Mouse (Mus musculus): ENCODE data around the gene Epn3.

Epn3 gene

DNA sequence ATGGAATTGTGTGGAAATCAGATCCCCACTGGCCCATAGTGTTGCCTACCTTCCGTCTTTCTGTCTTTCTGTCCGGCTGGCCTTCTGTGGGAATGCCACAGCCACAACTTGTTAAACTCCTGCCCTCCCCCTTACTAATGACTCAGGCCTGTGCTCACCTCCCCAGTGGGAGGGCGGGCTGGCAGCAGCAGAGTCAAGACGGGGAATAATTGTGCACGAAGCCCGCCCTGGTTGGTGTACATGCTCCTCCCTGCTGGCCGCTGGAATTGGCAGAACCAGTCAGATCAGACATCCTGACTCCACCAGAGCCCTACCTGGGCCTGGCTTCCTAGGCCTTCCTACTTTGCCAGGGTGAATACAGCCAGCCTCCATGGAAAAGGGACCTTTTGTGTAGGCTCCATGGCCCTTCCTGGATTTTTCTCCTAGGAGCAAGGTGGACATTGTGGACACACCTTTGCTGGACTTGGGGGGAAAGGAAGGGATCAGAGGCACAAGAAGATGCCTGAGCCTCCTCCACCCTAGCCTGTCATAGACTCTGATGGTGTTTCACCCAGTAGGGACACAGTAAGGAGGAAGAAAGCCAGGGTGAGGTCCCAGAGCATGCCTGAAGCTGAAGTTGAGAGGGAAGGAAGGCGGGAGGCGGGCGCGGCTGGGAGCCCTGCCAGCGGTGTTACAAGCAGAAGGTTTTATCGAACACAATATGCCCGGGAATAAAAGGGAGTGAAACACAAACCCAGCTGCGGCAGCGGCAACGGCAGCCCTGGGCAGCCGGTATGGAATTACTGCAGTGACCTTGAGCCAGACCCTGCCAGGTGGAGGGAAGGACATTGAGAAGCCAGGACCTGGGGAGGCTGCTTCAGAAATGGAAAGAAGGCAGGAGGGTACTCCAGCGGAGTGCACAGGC is 1.4 kb downstream of the Epn3 start:
- peak; percentile 73 for DNase-seq (ENCODE audit: low spot score)

DNA sequence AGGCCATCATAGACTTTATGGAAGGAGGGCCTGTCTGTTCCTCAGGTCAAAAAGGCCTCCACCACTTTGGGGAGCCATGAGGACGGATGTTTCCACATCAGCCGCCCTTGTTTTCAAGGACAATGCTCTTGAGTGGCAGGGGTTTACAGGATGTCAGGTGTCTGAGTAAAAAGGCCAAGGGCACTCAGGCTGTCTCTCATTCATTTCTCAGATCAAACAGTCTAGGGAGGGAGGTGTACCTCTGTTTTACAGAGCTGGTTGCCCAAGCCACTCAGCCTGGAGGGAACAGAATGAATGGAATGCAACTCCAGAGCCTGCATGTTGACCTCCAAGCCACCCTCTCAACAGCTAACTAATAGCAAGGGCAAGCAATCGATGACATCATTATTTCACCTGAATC is 4.4 kb downstream of the Epn3 start:
- DNase-seq (ENCODE audit: low spot score), result no peak

DNA sequence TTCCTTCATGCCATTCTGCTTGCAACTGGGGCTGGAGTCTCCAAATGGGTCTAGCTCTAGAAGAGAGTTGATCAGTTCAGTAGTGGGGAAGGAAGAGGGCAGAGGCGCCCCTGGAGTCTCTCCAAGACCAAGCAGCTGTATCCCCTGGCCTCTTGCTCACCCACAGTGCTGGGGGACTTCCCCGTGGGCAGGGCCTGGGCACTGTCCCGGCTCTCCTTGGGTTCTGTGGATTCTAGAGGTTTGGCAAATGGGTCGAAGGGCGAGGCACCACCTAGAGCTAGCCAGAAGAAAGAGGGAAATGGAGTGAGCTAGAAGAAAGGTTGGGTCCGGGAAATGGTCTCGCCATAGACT is 8.1 kb downstream of the Epn3 start:
- no peak for DNase-seq (ENCODE audit: low spot score)

DNA sequence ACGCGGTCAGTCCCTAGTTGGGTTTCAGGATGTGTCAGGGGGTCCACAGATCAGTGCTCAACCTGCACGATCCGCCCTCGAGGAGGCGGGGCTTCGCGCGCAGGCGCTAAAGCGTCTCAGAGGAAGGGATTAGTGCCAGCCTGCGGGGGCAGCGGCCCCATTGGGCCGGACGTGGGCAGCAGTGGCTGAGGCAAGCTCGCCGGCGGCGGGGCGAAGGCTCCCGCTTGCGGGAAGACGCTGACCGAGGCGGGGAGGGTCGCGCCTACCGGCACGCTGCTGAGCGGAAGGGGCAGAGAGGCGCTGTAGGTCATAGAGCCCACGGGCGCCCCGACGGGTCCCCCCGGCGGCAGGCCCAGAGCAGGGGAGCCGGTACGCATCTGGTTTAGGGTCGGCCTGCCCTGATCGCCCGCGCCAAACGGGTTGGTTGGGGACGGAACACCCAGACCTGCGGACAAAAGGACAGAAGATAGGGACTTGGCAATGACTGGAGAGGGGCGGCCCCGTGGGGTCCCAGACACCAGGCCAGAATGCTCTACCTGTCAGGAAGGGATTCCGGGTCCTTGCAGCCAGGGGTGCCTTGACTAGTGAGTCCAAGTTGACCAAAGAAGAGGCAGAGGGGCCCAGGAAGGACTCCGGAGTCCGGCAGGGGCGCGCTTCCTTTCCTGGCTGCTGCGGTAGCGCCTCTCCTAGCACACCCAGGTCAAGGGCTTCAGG is 8.6 kb downstream of the Epn3 start:
- peak; percentile 41 for DNase-seq (ENCODE audit: low spot score)

DNA sequence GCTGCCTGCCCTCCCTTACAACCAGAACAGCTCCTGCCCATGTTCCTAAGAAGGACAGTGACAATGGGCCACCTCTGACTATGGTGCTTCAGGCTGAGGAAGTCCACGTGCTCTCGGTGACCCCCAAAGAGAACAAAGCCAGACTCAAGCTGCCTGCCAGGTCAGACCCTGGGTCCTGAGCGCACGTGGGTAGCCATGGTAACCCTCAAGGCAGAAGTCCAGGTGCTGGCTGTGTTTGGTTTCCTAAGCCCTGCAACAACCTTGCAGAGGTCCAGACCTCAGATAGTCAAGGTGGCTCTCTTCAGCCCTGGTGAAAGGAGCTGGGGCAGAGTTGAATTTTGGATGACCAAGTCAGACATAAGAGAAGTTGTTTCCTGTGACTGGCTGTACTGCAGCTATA is 10.0 kb downstream of the Epn3 start:
- peak; percentile 33 for DNase-seq (ENCODE audit: low spot score)

DNA sequence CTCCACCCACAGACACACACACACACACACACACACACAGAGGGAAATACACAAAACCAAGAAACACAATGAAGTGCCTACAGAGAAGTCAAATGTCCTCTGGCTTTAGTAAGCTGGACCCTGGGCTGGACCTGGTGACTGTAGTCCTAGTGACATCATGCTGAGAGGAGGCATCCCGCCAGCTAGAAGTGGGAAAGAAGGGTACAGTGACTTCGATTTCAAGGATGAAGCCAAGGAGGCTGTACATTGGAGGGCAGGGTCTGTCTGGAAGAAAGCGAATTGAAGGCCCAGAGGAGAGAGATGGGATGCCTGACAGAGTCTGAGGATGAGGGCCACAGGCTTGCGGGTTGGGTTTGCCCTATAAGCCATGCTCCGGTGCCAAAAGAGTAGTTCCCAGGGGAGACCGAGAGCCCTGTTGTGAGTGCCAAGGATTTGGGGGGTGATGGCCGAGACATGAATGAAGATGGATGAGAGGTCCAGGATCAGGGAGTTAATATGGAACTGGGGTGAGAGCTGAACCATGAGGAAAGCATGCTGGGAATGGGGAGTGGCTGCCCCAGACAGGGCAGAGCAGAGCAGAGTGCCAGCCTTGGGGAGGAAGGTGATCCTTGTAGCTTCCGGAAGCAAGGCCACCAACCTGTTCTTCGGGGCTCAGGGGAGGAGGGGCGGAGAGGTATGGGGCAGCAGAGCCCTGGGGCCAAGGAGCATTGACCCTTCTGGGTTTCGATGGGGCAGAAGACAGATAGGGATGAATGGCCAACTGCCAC is 10.8 kb downstream of the Epn3 start:
- no peak for DNase-seq (ENCODE audit: low spot score)

DNA sequence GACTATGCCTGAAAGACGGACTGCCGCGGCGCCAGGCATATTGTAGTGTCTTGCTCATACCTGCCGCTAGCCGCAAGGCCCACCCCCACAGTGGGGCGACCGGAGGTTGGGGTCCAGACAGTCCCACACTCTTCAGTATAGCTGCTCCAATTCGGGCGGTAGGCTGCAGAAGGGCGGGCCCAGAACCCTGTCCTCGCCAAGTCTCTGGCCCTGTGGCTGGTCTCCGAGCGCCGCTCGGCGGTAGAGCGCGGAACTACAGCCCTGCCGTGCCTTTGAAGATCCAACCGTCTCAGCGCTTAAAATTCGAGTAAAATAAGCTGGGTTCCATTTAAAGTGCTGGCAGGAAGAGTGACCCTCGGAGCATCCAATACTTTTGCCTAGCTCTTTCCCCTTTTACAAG is 13.8 kb downstream of the Epn3 start, which contains the start of gene Spata20:
TSS of gene Spata20 (minus strand) at position 179 of the 400 bp plus-strand sequence.
- peak; percentile 68 for DNase-seq (ENCODE audit: low spot score)

DNA sequence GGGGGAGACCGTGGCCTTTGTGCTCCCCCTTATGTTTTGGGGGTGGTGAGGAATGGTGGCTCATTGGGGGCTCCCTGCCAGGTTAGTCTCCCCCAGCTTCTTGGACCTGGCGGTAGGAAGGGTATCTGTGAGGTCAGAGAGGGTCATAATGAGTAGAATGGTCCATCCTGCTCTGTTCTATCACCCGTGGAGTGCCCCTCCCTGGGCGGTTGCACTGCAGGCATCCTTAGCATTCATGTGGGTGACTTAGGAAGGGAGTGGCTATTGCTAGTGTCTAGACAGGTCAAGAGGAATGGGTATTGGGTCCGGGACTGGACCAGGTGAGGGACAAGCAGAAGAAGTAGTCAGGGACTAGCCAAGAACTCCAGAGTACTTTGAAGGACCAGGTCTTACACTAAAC is 14.6 kb downstream of the Epn3 start:
- no peak for DNase-seq (ENCODE audit: low spot score)

DNA sequence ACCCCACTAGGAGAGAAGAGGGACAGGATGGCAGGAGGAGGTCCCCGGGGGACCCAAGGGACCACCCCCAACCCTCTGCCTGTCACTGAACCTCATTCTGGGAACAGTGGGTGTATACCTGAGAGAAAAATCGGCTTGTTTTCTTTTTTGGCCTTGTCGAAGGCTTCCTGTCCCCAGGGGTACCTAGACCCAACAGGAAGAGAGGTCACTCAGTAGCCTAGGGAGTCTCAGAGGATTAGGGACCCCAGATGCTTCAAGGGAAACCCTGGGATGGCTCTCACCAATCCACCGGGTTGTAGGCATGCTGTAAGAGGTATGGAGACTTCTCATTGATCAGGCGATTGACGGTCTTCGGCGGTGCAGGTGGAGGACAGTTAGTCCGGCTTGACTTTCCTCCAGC is 15.1 kb downstream of the Epn3 start:
- DNase-seq (ENCODE audit: low spot score), result no peak

DNA sequence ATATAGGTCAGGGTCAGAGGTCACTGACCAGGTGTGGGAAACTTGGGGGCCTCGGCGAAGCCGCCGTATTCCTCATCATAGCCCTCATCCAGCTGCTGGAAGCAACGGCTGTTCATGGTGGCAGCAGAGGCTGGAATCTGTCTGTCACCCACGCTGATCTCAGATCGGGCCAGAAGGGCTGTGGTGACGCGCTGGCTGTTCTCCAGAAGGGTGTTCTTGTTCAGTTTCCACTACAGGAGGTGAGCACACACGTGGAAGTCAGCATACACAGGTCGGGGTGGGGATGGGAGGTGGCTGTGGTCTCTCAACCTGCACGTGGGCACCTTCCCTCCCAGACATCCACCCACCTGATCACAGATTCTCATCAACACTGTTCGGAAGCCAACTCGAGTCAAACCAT is 15.9 kb downstream of the Epn3 start:
- DNase-seq (ENCODE audit: low spot score), result no peak

DNA sequence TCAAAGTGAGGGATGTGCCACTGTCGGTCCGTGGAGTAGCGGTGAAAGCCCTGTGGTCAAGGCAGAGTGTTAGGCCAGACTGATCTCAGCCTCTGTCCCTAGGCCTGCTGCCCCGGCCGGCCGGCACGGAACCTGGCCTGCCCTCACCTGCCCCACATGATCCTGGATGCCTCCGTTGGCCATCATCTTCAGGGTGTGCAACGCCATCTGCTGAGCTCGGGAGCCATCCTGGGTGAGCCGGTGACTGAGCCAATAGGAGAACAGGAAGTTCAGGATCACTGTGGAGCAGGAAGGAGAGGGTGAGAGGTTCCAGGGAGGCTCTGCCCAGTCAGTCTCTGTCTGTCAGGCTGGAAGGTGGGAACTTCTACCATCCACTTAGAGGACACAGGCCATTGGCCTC is 16.3 kb downstream of the Epn3 start:
- DNase-seq (ENCODE audit: low spot score), result no peak

DNA sequence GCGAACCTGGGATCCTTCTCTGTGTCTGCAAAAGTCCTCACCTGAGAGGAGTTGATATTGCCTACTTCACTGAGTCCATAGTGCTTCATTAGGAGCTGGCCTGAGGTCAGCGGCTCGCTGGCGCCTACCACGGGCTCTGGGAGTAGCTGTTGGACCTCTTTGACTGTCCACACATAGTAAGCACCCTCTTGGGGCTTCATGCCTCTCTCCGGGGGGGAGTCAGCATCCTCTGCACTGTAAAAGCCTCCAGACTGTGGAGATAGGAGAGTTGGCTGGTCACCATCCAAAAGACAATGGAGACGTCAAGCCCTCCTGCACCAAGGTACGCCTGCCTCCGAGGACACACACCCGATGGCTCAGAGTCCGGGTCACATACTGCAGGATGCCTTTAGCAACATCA is 17.0 kb downstream of the Epn3 start:
- DNase-seq (ENCODE audit: low spot score), result no peak

DNA sequence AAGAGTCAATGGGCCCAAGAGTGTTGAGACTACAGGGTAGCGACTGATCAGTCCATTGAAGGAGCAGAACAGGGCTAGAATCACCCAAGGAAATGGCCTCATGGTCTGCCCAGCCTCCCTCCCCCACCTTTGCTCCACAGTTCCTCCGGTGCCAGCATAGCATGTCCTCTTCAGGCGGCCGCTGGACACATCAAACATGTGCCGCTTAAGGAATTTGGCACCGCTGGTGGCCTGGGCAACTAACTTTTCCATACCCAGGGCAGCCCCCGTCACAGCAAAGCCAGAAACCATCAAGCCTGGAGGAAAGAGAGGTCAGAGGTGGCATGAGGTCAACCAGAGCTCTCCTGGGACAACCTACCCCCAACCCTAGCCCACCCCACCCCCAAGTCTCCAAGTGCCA is 17.8 kb downstream of the Epn3 start:
- no peak for DNase-seq (ENCODE audit: low spot score)

DNA sequence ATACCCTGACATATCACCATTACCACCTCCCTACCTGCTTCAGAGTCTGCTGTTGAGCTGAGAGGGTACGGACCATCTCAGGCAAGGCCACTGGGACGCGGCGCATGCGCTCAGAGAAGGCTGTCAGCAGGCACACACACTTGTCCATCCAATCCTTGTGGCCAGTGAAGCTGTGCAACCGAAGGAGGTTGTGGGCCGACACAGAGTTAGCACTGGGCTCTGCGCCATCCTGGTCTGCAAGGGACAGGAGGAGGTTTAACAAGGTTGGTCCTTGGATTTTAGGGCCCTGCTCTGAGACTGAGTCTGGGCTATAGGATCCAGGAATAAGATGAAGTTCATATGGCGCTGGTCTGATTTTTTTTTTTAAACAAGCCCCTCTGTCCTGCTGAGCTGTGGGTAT is 19.4 kb downstream of the Epn3 start:
- DNase-seq (ENCODE audit: low spot score), result no peak

DNA sequence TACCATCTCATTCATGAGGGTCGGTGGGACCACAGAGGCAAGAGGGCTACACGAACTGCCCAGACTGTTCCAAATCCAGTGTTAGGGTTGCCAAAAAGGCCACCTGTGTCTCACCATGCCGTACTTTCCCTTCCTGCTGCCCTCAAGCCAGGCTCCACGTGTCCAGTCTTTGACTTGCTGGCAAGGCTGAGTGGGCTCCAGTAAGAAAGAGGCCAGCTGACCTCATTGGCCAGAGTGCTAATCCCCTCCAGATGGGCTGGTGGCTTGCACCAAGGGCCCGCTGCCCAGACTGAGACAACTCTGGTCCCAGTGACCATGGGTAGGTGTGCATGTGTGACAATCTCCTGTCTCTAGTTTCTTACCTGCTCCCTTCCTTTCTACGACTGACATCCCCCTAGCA is 22.1 kb downstream of the Epn3 start:
- DNase-seq (ENCODE audit: low spot score), result no peak

DNA sequence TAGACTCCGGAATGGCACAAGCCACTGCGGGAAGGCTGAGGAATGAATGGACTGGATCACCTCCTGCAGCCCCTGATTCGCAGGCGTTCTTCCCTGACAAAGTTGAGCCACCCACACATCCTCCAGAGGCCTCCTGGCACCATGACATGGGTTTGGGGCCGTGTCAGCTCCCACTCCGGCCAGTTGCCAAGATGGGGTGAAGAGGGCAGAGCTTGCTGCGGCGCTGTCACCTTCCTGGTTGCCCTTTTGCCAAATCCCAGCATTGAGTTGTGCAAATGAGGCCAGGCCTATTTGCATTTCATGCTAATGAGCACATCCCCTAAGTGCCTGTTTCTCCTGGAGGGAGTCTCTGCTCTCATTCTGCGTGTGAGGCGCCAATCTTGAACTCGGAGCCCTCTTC is 24.1 kb downstream of the Epn3 start:
- DNase-seq (ENCODE audit: low spot score), result no peak

DNA sequence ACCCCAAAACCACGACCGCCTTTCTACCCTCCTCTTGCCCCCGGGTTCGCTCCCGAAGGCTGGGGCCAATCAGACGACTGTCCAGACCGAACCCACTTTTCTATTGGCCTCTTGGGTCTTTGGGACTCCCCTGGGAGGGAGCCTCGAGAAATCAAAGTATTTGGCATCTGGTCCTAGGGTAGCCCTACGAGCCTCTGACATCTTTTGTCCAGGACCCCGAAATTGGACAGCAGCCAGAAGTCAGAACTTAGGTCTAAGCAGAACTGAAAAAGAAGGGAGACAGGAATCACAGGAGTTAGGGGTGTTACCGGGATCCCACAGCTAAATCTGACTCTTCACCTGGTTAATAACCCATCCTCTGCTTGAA is 25.2 kb downstream of the Epn3 start:
- DNase-seq (ENCODE audit: low spot score), result no peak

DNA sequence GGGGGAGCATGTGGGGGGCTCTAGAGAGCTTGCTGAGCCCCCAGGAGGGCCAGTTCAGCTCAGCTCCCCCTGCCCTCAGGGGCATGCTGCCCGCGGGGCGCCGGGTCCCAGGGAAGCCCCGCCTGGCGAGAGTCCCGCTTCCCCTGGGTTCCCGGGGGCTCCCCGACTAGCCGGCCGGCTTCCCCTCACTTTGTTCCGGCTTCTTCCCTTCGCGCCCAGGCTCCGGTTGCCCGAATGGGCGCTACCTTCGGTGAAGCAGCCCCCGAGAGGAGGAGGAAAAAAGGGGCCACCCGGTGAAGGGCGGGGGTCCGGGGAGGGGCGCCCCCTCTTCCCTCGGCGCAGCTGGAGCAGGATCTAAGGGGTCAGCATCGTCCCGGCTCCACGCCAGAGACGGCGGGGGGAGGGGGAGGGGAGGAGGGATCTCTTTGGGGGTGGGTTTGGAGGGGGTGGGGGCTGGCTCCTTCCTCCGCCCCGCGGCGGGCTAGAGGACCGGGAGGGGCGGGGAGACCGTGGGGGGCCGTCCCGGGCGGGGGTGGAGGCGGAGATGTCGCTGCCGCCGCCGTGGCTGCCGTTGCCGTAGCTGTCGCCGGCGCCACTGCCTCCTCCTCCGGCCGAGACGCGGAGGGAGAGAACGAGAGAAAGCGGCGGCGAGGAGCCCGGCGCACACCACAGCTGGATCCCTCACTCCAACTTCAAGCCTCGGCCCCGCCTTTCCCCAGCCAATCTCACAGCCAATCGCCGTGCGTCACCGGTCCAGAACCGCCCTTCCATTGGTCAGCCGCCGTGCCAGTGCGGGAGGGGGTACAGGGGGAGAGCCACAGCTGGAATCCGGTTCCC is 25.8 kb downstream of the Epn3 start, which contains the start of gene Cacna1g:
TSS of gene Cacna1g (minus strand) at position 492 of the 837 bp plus-strand sequence.
- peak; percentile 81 for DNase-seq (ENCODE audit: low spot score)

DNA sequence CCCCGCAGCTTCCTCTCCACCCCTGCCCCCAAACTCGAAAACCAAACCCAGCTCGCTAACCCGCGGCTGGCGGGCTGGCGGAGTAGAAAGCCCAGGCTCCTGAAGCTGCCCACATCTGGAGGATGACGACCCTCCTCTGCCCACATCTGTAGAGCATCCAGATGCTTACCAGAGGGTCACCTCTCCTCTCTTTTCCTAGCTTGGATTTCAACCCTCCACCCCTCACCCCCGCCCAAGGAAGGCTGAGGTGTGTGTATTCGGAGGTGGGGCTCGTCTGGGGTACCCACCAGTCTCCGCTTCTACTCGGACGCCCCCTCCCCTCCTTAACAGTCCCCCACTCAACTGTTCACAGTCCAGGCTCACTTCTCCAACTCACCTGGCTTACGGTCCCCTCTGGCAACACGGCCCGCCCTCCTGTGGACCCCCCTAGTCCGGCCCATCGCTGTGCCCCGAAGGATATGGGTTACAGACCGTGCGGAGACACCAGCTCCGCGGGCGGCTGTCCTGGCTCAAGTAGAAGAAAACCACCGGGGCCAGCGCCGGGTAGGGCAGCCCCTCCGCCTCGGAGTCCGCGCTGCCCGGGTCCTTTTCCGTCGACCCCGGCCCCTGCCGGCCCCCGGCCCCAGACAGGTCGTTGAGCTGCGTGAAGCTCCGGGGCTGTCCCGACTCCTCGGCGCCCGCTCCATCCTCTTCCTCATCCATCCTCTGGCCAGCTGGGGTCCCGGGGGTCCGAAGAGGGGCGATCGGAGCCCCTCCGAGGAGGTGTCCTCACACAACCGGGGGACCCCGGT is 26.7 kb downstream of the Epn3 start:
- no peak for DNase-seq (ENCODE audit: low spot score)

DNA sequence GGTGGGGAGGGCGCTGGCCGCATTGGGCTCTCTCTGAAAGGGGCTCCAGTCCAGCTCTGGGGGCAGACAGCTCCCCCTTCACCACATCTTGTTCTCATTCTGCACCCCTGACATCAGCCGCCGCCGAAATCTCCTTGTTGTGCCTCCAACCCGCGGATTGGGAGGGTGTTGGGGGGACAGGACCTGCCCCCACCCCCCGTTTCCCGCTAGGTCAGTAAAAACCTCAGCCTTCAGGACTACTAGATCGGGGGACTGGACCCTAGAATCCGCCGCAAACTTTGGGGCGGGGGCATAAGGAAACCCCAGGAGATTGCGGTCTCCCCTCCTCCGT is 27.2 kb downstream of the Epn3 start:
- no peak for DNase-seq (ENCODE audit: low spot score)

Measured in testis, postnatal 14 days (tissue).